Mouse (Mus musculus): ENCODE measurements at regions not wholly inside any gene's neighbourhood (a gene's known extent, or its start where the extent isn't known, plus 50 kb on each side); places are given as distances from the start of the nearest gene placed in this dataset.

GRCm38 (mm10) chr1:185089196-185089595, 89.8 kb upstream of the Mark1 start:
- no peak for DNase-seq

GRCm38 (mm10) chr1:185083191-185083590, 83.8 kb upstream of the Mark1 start:
- DNase-seq, result no peak

GRCm38 (mm10) chr1:185080118-185080517, 80.7 kb upstream of the Mark1 start:
- no peak for DNase-seq

GRCm38 (mm10) chr1:185079331-185079880, 80.0 kb upstream of the Mark1 start:
- DNase-seq, result no peak

GRCm38 (mm10) chr1:185074001-185074400, 74.6 kb upstream of the Mark1 start:
- DNase-seq, result no peak

- DNase-seq, result no peak
Measured at GRCm38 (mm10) chr1:185072766-185073165, 73.4 kb upstream of the Mark1 start.

GRCm38 (mm10) chr1:185071566-185071965, 72.2 kb upstream of the Mark1 start:
- DNase-seq, result no peak

- no peak for DNase-seq
Measured at GRCm38 (mm10) chr1:185070853-185071149, 71.4 kb upstream of the Mark1 start.

GRCm38 (mm10) chr1:185070062-185070852, 70.9 kb upstream of the Mark1 start:
- DNase-seq, result peak; percentile 21

- no peak for DNase-seq
Measured at GRCm38 (mm10) chr1:185068136-185068535, 68.8 kb upstream of the Mark1 start.

GRCm38 (mm10) chr1:185067661-185068060, 68.3 kb upstream of the Mark1 start:
- no peak for DNase-seq

- no peak for DNase-seq
Measured at GRCm38 (mm10) chr1:185065056-185065455, 65.7 kb upstream of the Mark1 start.

- DNase-seq, result no peak
Measured at GRCm38 (mm10) chr1:185062103-185062502, 62.7 kb upstream of the Mark1 start.

GRCm38 (mm10) chr1:185057443-185057842, 58.1 kb upstream of the Mark1 start:
- DNase-seq, result no peak

GRCm38 (mm10) chr1:185052700-185053099, 53.3 kb upstream of the Mark1 start:
- no peak for DNase-seq

- DNase-seq, result no peak
Measured at GRCm38 (mm10) chr1:185049980-185050379, 50.6 kb upstream of the Mark1 start.

Measured in right cerebral cortex, adult 18-20 months (tissue).